Mouse (Mus musculus): ENCODE measurements around the gene Spata18.

DNA sequence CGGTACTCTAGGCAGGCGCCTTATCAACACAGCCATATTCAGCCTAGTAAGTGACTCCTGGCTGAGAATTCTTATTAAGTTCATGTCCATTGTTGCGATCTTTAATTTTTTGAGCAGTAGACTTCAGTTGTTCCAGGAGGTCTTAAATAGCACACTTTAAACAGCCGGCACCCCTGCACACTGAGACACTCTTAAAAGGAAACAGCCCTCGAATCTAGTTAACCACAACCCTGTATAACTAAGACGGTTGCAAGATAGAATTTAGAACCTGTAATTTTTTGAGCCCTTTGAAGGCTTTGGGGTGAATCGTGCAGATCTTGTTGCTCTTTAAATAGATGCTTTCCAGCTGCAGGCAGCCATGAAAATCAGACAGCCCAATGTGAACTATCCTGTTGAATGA, 36.0 kb upstream of the Spata18 start:
- TF ChIP-seq GATA1 (IDR thresholded peaks at IDR 0.05; ENCODE audit: borderline replicate concordance, low read length) (no peak), FLI1 (IDR thresholded peaks at IDR 0.05; ENCODE audit: low read length) (no peak)
